Mouse (Mus musculus) MEL (cell line): ENCODE data around the gene Wnt3. TPM values are rescaled to one million over a fixed set of nuclear protein-coding genes. Genes with fewer than 3 reads are reported as not detected.

ENCODE experiments used
- DNase-seq: peaks from one replicate; pipeline ENCODE4 v3.0.0; 2011; ENCODE audit warnings: low read depth, low spot score
- H3K27ac ChIP-seq: 2 replicates; pipeline ENCODE4 v1.5.1; 2012; ENCODE audit warnings: low read depth, mild to moderate bottlenecking, control low read depth, low read length, moderate library complexity; ENCODE audit not compliant: control insufficient read depth
- H3K27me3 ChIP-seq, 2 experiments: fragments of 150-350 bp in 1 of 2; sonication (generic) in 1 of 2; 2 replicates each; pipeline ENCODE4 v1.6.1; 2012; ENCODE audit warnings: low read length in 2 of 2, mild to moderate bottlenecking in 2 of 2, improper control_type of control experiment in 1 of 2, moderate library complexity in 1 of 2; ENCODE audit not compliant: insufficient read depth in 2 of 2, control insufficient read depth in 1 of 2
- H3K36me3 ChIP-seq, 2 experiments: 2 replicates each; pipeline ENCODE4 v1.6.1; 2012 to 2014; ENCODE audit warnings: low read length in 2 of 2, improper control_type of control experiment in 1 of 2, inconsistent platforms in 1 of 2, mild to moderate bottlenecking in 1 of 2; ENCODE audit not compliant: insufficient read depth in 2 of 2, control insufficient read depth in 1 of 2
- H3K4me1 ChIP-seq, 2 experiments: fragments of 150-350 bp in 1 of 2; sonication (generic) in 1 of 2; 2 replicates each; pipeline ENCODE4 v1.6.1; 2012; ENCODE audit warnings: low read length in 2 of 2, improper control_type of control experiment in 1 of 2, mild to moderate bottlenecking in 1 of 2; ENCODE audit not compliant: insufficient read depth in 2 of 2, control insufficient read depth in 1 of 2
- H3K4me3 ChIP-seq, 2 experiments: fragments of 150-350 bp in 1 of 2; sonication (generic) in 1 of 2; 2 replicates each; pipeline ENCODE4 v1.5.1; 2012; ENCODE audit warnings: low read depth in 2 of 2, low read length in 2 of 2, mild to moderate bottlenecking in 2 of 2, moderate library complexity in 2 of 2, control low read depth in 1 of 2, improper control_type of control experiment in 1 of 2; ENCODE audit not compliant: control insufficient read depth in 1 of 2, insufficient read depth in 1 of 2
- H3K79me2 ChIP-seq: 2 replicates; pipeline ENCODE4 v1.6.1; 2012; ENCODE audit warnings: mild to moderate bottlenecking, low read length, moderate library complexity; ENCODE audit not compliant: control insufficient read depth, poor library complexity, insufficient read depth
- H3K9ac ChIP-seq: 2 replicates; pipeline ENCODE4 v1.6.1; 2012; ENCODE audit warnings: low read depth, mild to moderate bottlenecking, control low read depth, low read length, moderate library complexity; ENCODE audit not compliant: control insufficient read depth, poor library complexity, severe bottlenecking
- H3K9me3 ChIP-seq: fragments of 150-350 bp; sonication (generic); replicated peaks from 2 replicates; pipeline ENCODE4 v1.6.1; 2012; ENCODE audit warnings: mild to moderate bottlenecking, low read length, improper control_type of control experiment, moderate library complexity; ENCODE audit not compliant: insufficient read depth
- CHD1 ChIP-seq: IDR thresholded peaks from 2 replicates; pipeline ENCODE4 v1.6.1; 2012; ENCODE audit warnings: low read depth, mild to moderate bottlenecking, inconsistent platforms, low read length, improper control_type of control experiment
- CHD2 ChIP-seq: IDR thresholded peaks from 2 replicates; pipeline ENCODE4 v1.6.1; 2011; ENCODE audit warnings: low read length, improper control_type of control experiment
- CTCF ChIP-seq, 3 experiments: IDR thresholded peaks in 2 of 3; conservative IDR thresholded peaks in 1 of 3; 2 replicates each; pipeline ENCODE4 v1.5.1; 2011 to 2012; ENCODE audit warnings: low read length in 3 of 3, low read depth in 2 of 3, mild to moderate bottlenecking in 2 of 3, improper control_type of control experiment in 1 of 3, inconsistent platforms in 1 of 3, mixed read lengths in 1 of 3, moderate library complexity in 1 of 3; ENCODE audit not compliant: control insufficient read depth in 1 of 3, insufficient read depth in 1 of 3, poor library complexity in 1 of 3, severe bottlenecking in 1 of 3
- ELF1 ChIP-seq: IDR thresholded peaks from 2 replicates; pipeline ENCODE4 v1.6.1; 2014; ENCODE audit warnings: low read depth, mild to moderate bottlenecking, inconsistent platforms, low read length, improper control_type of control experiment, moderate library complexity
- EP300 ChIP-seq, 2 experiments: IDR thresholded peaks; 2 replicates each; pipeline ENCODE4 v1.6.1; 2011; ENCODE audit warnings: improper control_type of control experiment in 2 of 2, low read length in 2 of 2, low read depth in 1 of 2, mild to moderate bottlenecking in 1 of 2
- ETS1 ChIP-seq: IDR thresholded peaks from 2 replicates; pipeline ENCODE4 v1.6.1; 2012; ENCODE audit warnings: low read depth, mild to moderate bottlenecking, inconsistent platforms, low read length, improper control_type of control experiment, moderate library complexity
- GABPA ChIP-seq: IDR thresholded peaks from 2 replicates; pipeline ENCODE4 v1.6.1; 2012; ENCODE audit warnings: low read depth, mild to moderate bottlenecking, inconsistent platforms, low read length, improper control_type of control experiment, moderate library complexity
- JUND ChIP-seq: IDR thresholded peaks from 2 replicates; pipeline ENCODE4 v1.6.1; 2011; ENCODE audit warnings: low read depth, mild to moderate bottlenecking, improper control_type of control experiment, low read length
- KAT2A ChIP-seq: conservative IDR thresholded peaks from 2 replicates; pipeline ENCODE4 v1.6.1; 2012; ENCODE audit warnings: low read depth, low read length, improper control_type of control experiment, inconsistent platforms
- MAFK ChIP-seq: IDR thresholded peaks from 2 replicates; pipeline ENCODE4 v1.6.1; 2011; ENCODE audit warnings: low read depth, mild to moderate bottlenecking, low read length, improper control_type of control experiment, borderline replicate concordance
- MAZ ChIP-seq: IDR thresholded peaks from 2 replicates; pipeline ENCODE4 v1.6.1; 2012; ENCODE audit warnings: low read depth, mild to moderate bottlenecking, inconsistent platforms, low read length, improper control_type of control experiment
- MYC ChIP-seq: IDR thresholded peaks from 2 replicates; pipeline ENCODE4 v1.6.1; 2011; ENCODE audit warnings: low read depth, mild to moderate bottlenecking, low read length, improper control_type of control experiment, moderate library complexity
- POLR2A ChIP-seq, 2 experiments: IDR thresholded peaks; 2 replicates each; pipeline ENCODE4 v1.6.1; 2011 to 2012; ENCODE audit warnings: low read length in 2 of 2, mild to moderate bottlenecking in 2 of 2, control low read depth in 1 of 2, improper control_type of control experiment in 1 of 2, low read depth in 1 of 2, moderate library complexity in 1 of 2; ENCODE audit not compliant: control insufficient read depth in 1 of 2, insufficient read depth in 1 of 2, poor library complexity in 1 of 2
- POLR2AphosphoS2 ChIP-seq: IDR thresholded peaks from 2 replicates; pipeline ENCODE4 v1.6.1; 2011; ENCODE audit warnings: low read length, improper control_type of control experiment
- POLR2AphosphoS5 ChIP-seq: IDR thresholded peaks from 2 replicates; pipeline ENCODE4 v1.6.1; 2012; ENCODE audit warnings: low read depth, borderline replicate concordance, mild to moderate bottlenecking, inconsistent platforms, low read length, moderate library complexity, mixed read lengths
- RAD21 ChIP-seq: IDR thresholded peaks from 2 replicates; pipeline ENCODE4 v1.6.1; 2011; ENCODE audit warnings: mild to moderate bottlenecking, low read depth, low read length, improper control_type of control experiment
- SMC3 ChIP-seq: IDR thresholded peaks from 2 replicates; pipeline ENCODE4 v1.6.1; 2011; ENCODE audit warnings: low read depth, low read length, improper control_type of control experiment
- TAL1 ChIP-seq: IDR thresholded peaks from 2 replicates; pipeline ENCODE4 v1.6.1; 2012; ENCODE audit warnings: mild to moderate bottlenecking, inconsistent platforms, low read length, moderate library complexity, mixed read lengths
- ZC3H11A ChIP-seq: IDR thresholded peaks from 2 replicates; pipeline ENCODE4 v1.6.1; 2012; ENCODE audit warnings: low read depth, mild to moderate bottlenecking, inconsistent platforms, low read length, improper control_type of control experiment
- ZKSCAN1 ChIP-seq: IDR thresholded peaks from 2 replicates; pipeline ENCODE4 v1.6.1; 2012; ENCODE audit warnings: low read depth, mild to moderate bottlenecking, inconsistent platforms, low read length, improper control_type of control experiment, moderate library complexity
- polyA plus RNA-seq, 2 experiments: library from polyadenylated mRNA; stranded (reverse) in 1 of 2; unstranded in 1 of 2; fragments of >175 nt in 1 of 2; fragments of >200 nt in 1 of 2; gene quantifications; 2 replicates each; pipeline versions ENCODE4 v1.2.1 to v1.2.4; 2012; ENCODE audit warnings: low replicate concordance in 2 of 2, low read depth in 1 of 2; ENCODE audit not compliant: insufficient read length in 2 of 2, insufficient read depth in 1 of 2, missing spikeins in 1 of 2
- total RNA-seq: library from RNA; depleted of rRNA; stranded (reverse); fragments of 300-350 nt; gene quantifications from 2 replicates; pipeline ENCODE4 v1.2.3, GENCODE M21; 2012

The Wnt3 gene
- total and polyA plus RNA-seq, 3 experiments, result not detected

GRCm38 (mm10) chr11:103729282-103729985 is 44.5 kb upstream of the Wnt3 start:
- no peak overlapping the region for H3K27ac ChIP-seq
- no peak for TF ChIP-seq ETS1
- TF ChIP-seq MAZ, result no peak
- no peak for TF ChIP-seq GABPA
- TF ChIP-seq MYC, result no peak
- TF ChIP-seq ZKSCAN1, result no peak
- no peak for TF ChIP-seq RAD21
- no peak for TF ChIP-seq TAL1
- TF ChIP-seq CHD1, result no peak
- TF ChIP-seq MAFK, result no peak
- no peak for TF ChIP-seq ZC3H11A
- TF ChIP-seq CHD2, result no peak
- TF ChIP-seq CTCF (IDR thresholded peaks at IDR 0.05 in 2 of 3, conservative IDR thresholded peaks at IDR 0.05 in 1 of 3; ENCODE audit: control insufficient read depth in 1 of 3, insufficient read depth in 1 of 3, low read depth in 2 of 3, low read length in 3 of 3, poor library complexity in 1 of 3, severe bottlenecking in 1 of 3), result no peak
- no peak for TF ChIP-seq ELF1
- no peak for TF ChIP-seq SMC3
- TF ChIP-seq POLR2A (IDR thresholded peaks at IDR 0.05; ENCODE audit: control insufficient read depth in 1 of 2, insufficient read depth in 1 of 2, low read depth in 1 of 2, low read length in 2 of 2, poor library complexity in 1 of 2), result no peak
- TF ChIP-seq EP300 (IDR thresholded peaks at IDR 0.05; ENCODE audit: low read depth in 1 of 2, low read length in 2 of 2), result no peak
- no peak for TF ChIP-seq KAT2A
- TF ChIP-seq JUND, result no peak
- H3K36me3 ChIP-seq, result no peaks in the 10 kb centered on the region
- no peaks in the 10 kb centered on the region for H3K79me2 ChIP-seq
- no peak overlapping the region for H3K4me3 ChIP-seq
- DNase-seq, result no peak
- H3K9me3 ChIP-seq, result no peaks in the 10 kb centered on the region
- H3K9ac ChIP-seq, result no peak overlapping the region
- H3K27me3 ChIP-seq, result no peaks in the 10 kb centered on the region
- H3K4me1 ChIP-seq, result no peaks in the 10 kb centered on the region

GRCm38 (mm10) chr11:103731594-103731993 is 42.4 kb upstream of the Wnt3 start:
- Histone ChIP-seq H3K9me3 (no peaks in the 10 kb centered on the region), H3K27me3 (no peaks in the 10 kb centered on the region), H3K4me3 (no peak overlapping the region)

More at GRCm38 (mm10) chr11:103731594-103731993, 42.4 kb upstream of the Wnt3 start:
- H3K9ac ChIP-seq, result no peak overlapping the region
- H3K27ac ChIP-seq, result no peak overlapping the region
- TF ChIP-seq POLR2AphosphoS2 (no peak), GABPA (no peak), POLR2AphosphoS5 (no peak), EP300 (IDR thresholded peaks at IDR 0.05; ENCODE audit: low read depth in 1 of 2, low read length in 2 of 2) (no peak), ZKSCAN1 (no peak)
- DNase-seq, result no peak
- H3K79me2 ChIP-seq, result no peaks in the 10 kb centered on the region
- no peaks in the 10 kb centered on the region for H3K4me1 ChIP-seq
- H3K36me3 ChIP-seq, result no peaks in the 10 kb centered on the region
